Mouse (Mus musculus) liver, embryonic 16.5 days (tissue): Measurements from ENCODE around the gene Olfr668. TPM values are rescaled to one million over a fixed set of nuclear protein-coding genes. Genes with fewer than 3 reads are reported as not detected.

ENCODE experiments used
- polyA plus RNA-seq: library from polyadenylated mRNA; unstranded; fragments of >200 nt; fragmentation: Nextera tagmentation; extraction: Ambion mirVana; gene quantifications from 2 replicates; pipeline ENCODE4 v1.2.1, GENCODE M21; 2015

Olfr668 gene
- polyA plus RNA-seq, 1 experiment from 2014 or later, result not detected

Other genes with a start within 250 kb of the Olfr668 start
- not detected in 2 replicates for gene Olfr661, start 241.6 kb downstream of the Olfr668 start, polyA plus RNA-seq
- not detected in 2 replicates for gene Usp17le, start 150.6 kb downstream of the Olfr668 start, polyA plus RNA-seq
- gene Usp17lb, start 85.5 kb downstream of the Olfr668 start, polyA plus RNA-seq, result not detected in 2 replicates
- gene Usp17la, start 71.0 kb downstream of the Olfr668 start, polyA plus RNA-seq, result not detected in 2 replicates
- not detected in 2 replicates for gene Olfr665, start 50.0 kb downstream of the Olfr668 start, polyA plus RNA-seq
- 0.05 TPM in 1 of 2 replicates, not detected in the other for gene Olfr666, start 32.1 kb downstream of the Olfr668 start, polyA plus RNA-seq
- gene Olfr667, start 6.6 kb downstream of the Olfr668 start, polyA plus RNA-seq, result not detected in 2 replicates
- not detected in 2 replicates for gene Olfr669, start 6.2 kb upstream of the Olfr668 start, polyA plus RNA-seq
- not detected in 2 replicates for gene Olfr670, start 34.6 kb upstream of the Olfr668 start, polyA plus RNA-seq
- not detected in 2 replicates for gene Olfr671, start 51.1 kb upstream of the Olfr668 start, polyA plus RNA-seq
- not detected in 2 replicates for gene Olfr672, start 74.0 kb upstream of the Olfr668 start, polyA plus RNA-seq
- not detected in 2 replicates for gene Olfr675, start 100.4 kb upstream of the Olfr668 start, polyA plus RNA-seq
- gene Olfr676, start 104.6 kb upstream of the Olfr668 start, polyA plus RNA-seq, result not detected in 2 replicates
- gene Olfr677, start 123.3 kb upstream of the Olfr668 start, polyA plus RNA-seq, result not detected in 2 replicates
- not detected in 2 replicates for gene Olfr678, start 136.4 kb upstream of the Olfr668 start, polyA plus RNA-seq
- not detected in 2 replicates for gene Olfr679, start 153.1 kb upstream of the Olfr668 start, polyA plus RNA-seq
- gene Olfr680-ps1, start 164.8 kb upstream of the Olfr668 start, polyA plus RNA-seq, result not detected in 2 replicates
- not detected in 2 replicates for gene Olfr681, start 188.8 kb upstream of the Olfr668 start, polyA plus RNA-seq
- not detected in 2 replicates for gene Olfr683, start 219.0 kb upstream of the Olfr668 start, polyA plus RNA-seq
- not detected in 2 replicates for gene Olfr684, start 235.6 kb upstream of the Olfr668 start, polyA plus RNA-seq